Mouse (Mus musculus): ENCODE data around the gene Arhgef19. TPM values are rescaled to one million over a fixed set of nuclear protein-coding genes. Genes with fewer than 3 reads are reported as not detected.

Arhgef19 gene
- not detected for total RNA-seq (2023)

GRCm38 (mm10) chr4:141239388-141240125 is at the start of gene Arhgef19:
Gene Arhgef19 (plus strand): TSS chr4:141239499.

GRCm38 (mm10) chr4:141213770-141214336 is 25.4 kb upstream of the Arhgef19 start, which contains the start of gene Rsg1:
Gene Rsg1 (plus strand): TSS chr4:141213956.

GRCm38 (mm10) chr4:141301116-141301553 is 61.8 kb downstream of the Arhgef19 start, which contains the start of gene Epha2:
Gene Epha2 (plus strand): TSS chr4:141301240.

Other genes starting within 250 kb of the Arhgef19 start
- gene Mfap2, start 229.1 kb upstream of the Arhgef19 start, total RNA-seq (2023), result not detected
- 11.7 TPM for gene Crocc, start 178.9 kb upstream of the Arhgef19 start, total RNA-seq (2023)
- gene Necap2, start 161.1 kb upstream of the Arhgef19 start, total RNA-seq (2023), result 80.7 TPM
- gene Spata21, start 151.2 kb upstream of the Arhgef19 start, total RNA-seq (2023), result not detected
- 105 TPM for gene Szrd1, start 99.7 kb upstream of the Arhgef19 start, total RNA-seq (2023)
- gene Fbxo42, start 91.6 kb upstream of the Arhgef19 start, total RNA-seq (2023), result 23.8 TPM
- gene Rsg1, start 25.5 kb upstream of the Arhgef19 start, total RNA-seq (2023), result 2.5 TPM
- 0.89 TPM for gene Epha2, start 61.7 kb downstream of the Arhgef19 start, total RNA-seq (2023)
- not detected for gene Fam131c, start 128.7 kb downstream of the Arhgef19 start, total RNA-seq (2023)
- gene Clcnka, start 159.2 kb downstream of the Arhgef19 start, total RNA-seq (2023), result not detected
- gene Clcnkb, start 176.5 kb downstream of the Arhgef19 start, total RNA-seq (2023), result not detected
- gene Hspb7, start 181.3 kb downstream of the Arhgef19 start, total RNA-seq (2023), result not detected
- gene Srarp, start 196.6 kb downstream of the Arhgef19 start, total RNA-seq (2023), result not detected
- 41.5 TPM for gene Zbtb17, start 205.2 kb downstream of the Arhgef19 start, total RNA-seq (2023)